Mouse (Mus musculus) mesoderm, embryonic 11.5 days (tissue): ENCODE results near the gene Ndufb2.

Experiments used
- DNase-seq: peaks from one replicate; pipeline ENCODE4 v3.0.0-alpha.2; 2012; ENCODE audit warnings: low read depth, low spot score

Gene Ndufb2

GRCm38 (mm10) chr6:39579552-39579951, 12.8 kb upstream of the Ndufb2 start:
- DNase-seq, result no peak

GRCm38 (mm10) chr6:39580558-39580957, 11.8 kb upstream of the Ndufb2 start:
- no peak for DNase-seq

GRCm38 (mm10) chr6:39581087-39581784, 11.1 kb upstream of the Ndufb2 start:
- no peak for DNase-seq

GRCm38 (mm10) chr6:39585517-39585916, 6.9 kb upstream of the Ndufb2 start, which contains the start of gene Gm42420:
Gene Gm42420 (plus strand): TSS chr6:39585753.
- DNase-seq, result no peak

- DNase-seq, result no peak
These were observed 893 bp upstream of the Ndufb2 start for GRCm38 (mm10) chr6:39591481-39591880.

- no peak for DNase-seq
These were observed 8.5 kb downstream of the Ndufb2 start for GRCm38 (mm10) chr6:39600851-39601250.

GRCm38 (mm10) chr6:39601828-39602227, 9.5 kb downstream of the Ndufb2 start:
- no peak for DNase-seq

GRCm38 (mm10) chr6:39604565-39604964, 12.2 kb downstream of the Ndufb2 start:
- no peak for DNase-seq

GRCm38 (mm10) chr6:39606056-39606455, 13.7 kb downstream of the Ndufb2 start:
- no peak for DNase-seq

- DNase-seq, result no peak
These were observed 14.5 kb downstream of the Ndufb2 start for GRCm38 (mm10) chr6:39606862-39607261.

- no peak for DNase-seq
These were observed 15.0 kb downstream of the Ndufb2 start for GRCm38 (mm10) chr6:39607365-39607764.

- no peak for DNase-seq
These were observed 17.8 kb downstream of the Ndufb2 start for GRCm38 (mm10) chr6:39610207-39610606.

GRCm38 (mm10) chr6:39611296-39611695, 18.9 kb downstream of the Ndufb2 start:
- DNase-seq, result no peak
